ENCODE assay signal across 24 mouse cellular contexts in the genomic region with DNA sequence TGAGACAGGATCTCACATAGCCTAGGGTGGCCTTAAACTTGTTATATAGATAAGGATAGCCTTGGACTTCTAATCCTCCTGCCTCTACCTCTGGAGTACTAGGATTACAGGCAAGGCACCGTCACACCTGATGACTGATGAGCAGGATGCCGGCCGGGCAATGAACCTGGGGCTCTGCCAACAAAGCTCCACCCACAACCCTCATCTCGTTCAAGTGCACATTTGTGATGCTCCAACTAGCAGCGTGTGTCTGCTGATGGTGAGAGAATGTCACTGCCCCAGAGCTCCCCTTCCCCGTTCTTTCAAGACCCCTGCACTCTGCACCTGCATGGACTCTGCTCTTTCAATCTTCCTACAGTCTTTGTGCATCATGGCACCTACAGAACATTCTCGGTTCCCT. TPM values are rescaled to one million over a fixed set of nuclear protein-coding genes. Genes with fewer than 3 reads are reported as not detected.
DNase-seq lines count a peak whose midpoint lies in the region; ATAC-seq and TF ChIP-seq lines count a peak whose summit lies in the region.
"Had no signal": no experiment of that assay in that cellular context is flagged by ENCODE, and none has a peak within 500 bp of the region (broad histone marks: within the 10 kb centered on the region; RNA-seq: fewer than 3 reads in every experiment).

No protein-coding gene starts in this region.

- no peaks in the 10 kb centered on the region for H3K36me3 ChIP-seq in kidney, adult 2 months (ENCODE audit: control insufficient read depth, insufficient read depth, low read length)
- no peaks in the 10 kb centered on the region for H3K36me3 ChIP-seq in kidney, embryonic 16.5 days (ENCODE audit: insufficient read depth, low read length)
- H3K36me3 ChIP-seq: embryonic facial prominence, embryonic 12.5 days; embryonic facial prominence, embryonic 15.5 days; G1E; hindbrain, embryonic 12.5 days; hindbrain, embryonic 15.5 days had no signal

- no peak overlapping the region for H3K4me3 ChIP-seq in kidney, adult 2 months (ENCODE audit: insufficient read depth, low read depth, low read length)
- H3K4me3 ChIP-seq in kidney, embryonic 16.5 days (ENCODE audit: low read length): no peak overlapping the region
- H3K4me3 ChIP-seq: embryonic facial prominence, embryonic 12.5 days; embryonic facial prominence, embryonic 15.5 days; gastrocnemius, adult 2 months; hindbrain, embryonic 12.5 days; hindbrain, embryonic 15.5 days had no signal

- no peak overlapping the region for H3K9ac ChIP-seq in kidney, embryonic 16.5 days (replicated peaks; ENCODE audit: low read length)
- H3K9ac ChIP-seq: embryonic facial prominence, embryonic 12.5 days; embryonic facial prominence, embryonic 15.5 days; forebrain, postnatal 0 days; hindbrain, embryonic 12.5 days; hindbrain, embryonic 15.5 days had no signal

- no peak for TF ChIP-seq POLR2A in kidney, adult 2 months (IDR thresholded peaks at IDR 0.05; ENCODE audit: low read depth, low read length)

- H3K27ac ChIP-seq in kidney, adult 2 months (ENCODE audit: insufficient read depth, low read depth, low read length): no peak overlapping the region
- H3K27ac ChIP-seq in kidney, embryonic 16.5 days (ENCODE audit: low read length): no peak overlapping the region
- H3K27ac ChIP-seq: embryonic facial prominence, embryonic 12.5 days; embryonic facial prominence, embryonic 15.5 days; gastrocnemius, adult 2 months; hindbrain, embryonic 12.5 days; hindbrain, embryonic 15.5 days had no signal

- no peaks in the 10 kb centered on the region for H3K4me1 ChIP-seq in kidney, adult 2 months (ENCODE audit: control insufficient read depth, insufficient read depth, low read length)
- H3K4me1 ChIP-seq in kidney, embryonic 16.5 days (ENCODE audit: insufficient read depth, low read length): peaks cover 11% of the 10 kb centered on the region
- H3K4me1 ChIP-seq: embryonic facial prominence, embryonic 15.5 days had no signal

- H3K4me2 ChIP-seq in kidney, embryonic 16.5 days (replicated peaks; ENCODE audit: low read depth, low read length): no peak overlapping the region
- H3K4me2 ChIP-seq: embryonic facial prominence, embryonic 12.5 days; embryonic facial prominence, embryonic 15.5 days; heart, embryonic 11.5 days; hindbrain, embryonic 12.5 days; hindbrain, embryonic 15.5 days had no signal

- no peak for TF ChIP-seq CTCF in kidney, adult 2 months (conservative IDR thresholded peaks at IDR 0.05; ENCODE audit: insufficient read depth, insufficient read length, low read depth, low read length)

- no peak for ATAC-seq in kidney, embryonic 16.5 days (ENCODE audit: low FRiP score, low TSS enrichment)
- ATAC-seq: forebrain, embryonic 14.5 days; forebrain, postnatal 0 days; Patski had no signal

- WGBS in kidney, adult 2 months: 29% methylated on average over 7 of the region's 7 CpGs
- 27% methylated on average over 7 of the region's 7 CpGs for WGBS in kidney, embryonic 16.5 days

- H3K9me3 ChIP-seq in kidney, embryonic 16.5 days (ENCODE audit: low read length): no peaks in the 10 kb centered on the region
- H3K9me3 ChIP-seq: embryonic facial prominence, embryonic 12.5 days; embryonic facial prominence, embryonic 15.5 days; G1E; hindbrain, embryonic 12.5 days; hindbrain, embryonic 15.5 days had no signal

- no peaks in the 10 kb centered on the region for H3K27me3 ChIP-seq in kidney, adult 2 months (replicated peaks; ENCODE audit: control insufficient read depth, insufficient read depth, low read length)
- no peaks in the 10 kb centered on the region for H3K27me3 ChIP-seq in kidney, embryonic 16.5 days (ENCODE audit: insufficient read depth, low read length)
- H3K27me3 ChIP-seq: hindbrain, embryonic 15.5 days had no signal

- peak; percentile 61 to 67 for DNase-seq in cerebellum, postnatal 14 days
- DNase-seq in cerebellum, postnatal 36 days: no peak
- DNase-seq in kidney, adult 2 months: peak; percentile 10
- DNase-seq in kidney, adult 9 months: no peak
- DNase-seq in kidney, postnatal 25 days: peak; percentile 28 to 45
- peak; percentile 22 to 35 for DNase-seq in kidney, postnatal 4 days
- DNase-seq: adrenal gland, adult 2 months; adrenal gland, postnatal 14 days; B cell, adult 2 months; cerebellum, adult 11-12 months; cerebellum, adult 9-10 months; forebrain, postnatal 0 days; gastrocnemius, adult 2 months; gastrocnemius, postnatal 14 days; heart, adult 11 months had no signal

RNA-seq across cellular contexts. Expression of gene Grik4, which starts 12.1 kb away (rescaled TPM):
- 0.05 and 0.11 TPM in 2 replicates for polyA plus RNA-seq in kidney, adult 2 months (2012; rRNA removed)
- polyA plus RNA-seq in kidney, embryonic 16.5 days (2015; fragmentation: Nextera tagmentation; extraction: Ambion mirVana): 3.3 and 4.4 TPM in 2 replicates
- polyA plus RNA-seq: G1E had no signal

Comparison
In these comparisons a context has a peak if more than half of its experiments do, and no peak if none do; other contexts are left out.
1. DNase-seq: peak in cerebellum, postnatal 14 days (2 of 2), kidney, adult 2 months (single experiment), kidney, postnatal 25 days (2 of 2) and kidney, postnatal 4 days (2 of 2); none in cerebellum, postnatal 36 days (0 of 2) and kidney, adult 9 months (single experiment).